Mouse (Mus musculus) hindbrain, embryonic 16.5 days (tissue): ENCODE measurements at regions not wholly inside any gene's neighbourhood (a gene's known extent, or its start where the extent isn't known, plus 50 kb on each side); places are given as distances from the start of the nearest gene placed in this dataset.

Source experiments
- ATAC-seq: fragments of 200-750 bp; cut with Nextera tagmentation; 2 replicates; pipeline ENCODE4 v1.8.0; 2017; ENCODE audit warnings: moderate TSS enrichment, moderate library complexity
- H3K27ac ChIP-seq: fragments of 300-500 bp; sonication (generic); 2 replicates; pipeline ENCODE4 v1.5.1; 2014; ENCODE audit warnings: low read depth, mild to moderate bottlenecking, control low read depth, low read length, moderate library complexity
- H3K27me3 ChIP-seq: fragments of 300-500 bp; sonication (generic); replicated peaks from 2 replicates; pipeline ENCODE4 v1.6.1; 2014; ENCODE audit warnings: low read length; ENCODE audit not compliant: control insufficient read depth, insufficient read depth
- H3K36me3 ChIP-seq: fragments of 300-500 bp; sonication (generic); 2 replicates; pipeline ENCODE4 v1.6.1; 2014; ENCODE audit warnings: mild to moderate bottlenecking, low read length, moderate library complexity, mixed read lengths; ENCODE audit not compliant: control insufficient read depth, insufficient read depth
- H3K4me1 ChIP-seq: fragments of 300-500 bp; sonication (generic); 2 replicates; pipeline ENCODE4 v1.6.1; 2014; ENCODE audit warnings: low read depth, low read length; ENCODE audit not compliant: control insufficient read depth, insufficient read depth
- H3K4me2 ChIP-seq: fragments of 300-500 bp; sonication (generic); 2 replicates; pipeline ENCODE4 v1.6.1; 2014; ENCODE audit warnings: mild to moderate bottlenecking, low read length, control low read depth, moderate library complexity
- H3K4me3 ChIP-seq: fragments of 300-500 bp; sonication (generic); 2 replicates; pipeline ENCODE4 v1.5.1; 2014; ENCODE audit warnings: mild to moderate bottlenecking, low read length, control low read depth, moderate library complexity
- H3K9ac ChIP-seq: fragments of 300-500 bp; sonication (generic); 2 replicates; pipeline ENCODE4 v1.6.1; 2014; ENCODE audit warnings: low read depth, mild to moderate bottlenecking, control low read depth, low read length, moderate library complexity
- H3K9me3 ChIP-seq: fragments of 300-500 bp; sonication (generic); 2 replicates; pipeline ENCODE4 v1.6.1; 2014; ENCODE audit warnings: mild to moderate bottlenecking, low read length, moderate library complexity; ENCODE audit not compliant: control insufficient read depth
- WGBS: fragments of 180-500 bp; shearing (Covaris S2); extraction: QIAGEN DNeasy Blood & Tissue Kit; methylation state at CpG from one replicate; pipeline ENCODE4 v1.1.7; 2014; 5-methylcytosine and 5-hydroxymethylcytosine counted together

DNA sequence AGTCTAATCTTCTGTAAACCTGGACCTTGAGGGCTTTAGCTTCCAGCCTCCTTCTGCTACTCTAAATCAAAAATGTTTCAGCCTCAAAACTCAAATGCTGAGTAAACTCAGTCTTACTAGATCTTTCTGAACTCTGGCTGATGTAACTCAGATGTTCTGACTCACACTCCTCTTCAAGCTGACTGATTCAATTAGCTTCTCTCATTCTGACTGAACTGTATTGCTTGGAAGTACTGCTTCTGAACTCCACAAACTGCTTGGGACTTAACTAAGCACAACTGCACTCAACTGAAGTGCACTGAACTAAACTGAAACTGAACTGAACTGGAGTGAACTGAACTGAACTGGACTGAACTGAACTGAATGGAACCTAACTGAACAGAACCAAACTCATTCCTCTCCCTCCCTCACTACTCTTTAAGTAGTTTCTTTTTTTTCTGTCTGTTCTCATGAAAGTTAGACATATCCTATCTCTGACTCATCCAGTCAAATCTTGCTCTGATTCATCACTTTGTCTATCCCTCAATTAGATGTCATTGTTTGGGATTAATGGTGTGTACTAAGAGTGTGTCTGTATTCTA, 589.7 kb downstream of the Plod2 start:
- no peaks in the 10 kb centered on the region for H3K27me3 ChIP-seq
- H3K9ac ChIP-seq = no peak overlapping the region
- no peak for ATAC-seq
- H3K27ac ChIP-seq = no peak overlapping the region
- no peaks in the 10 kb centered on the region for H3K9me3 ChIP-seq
- H3K4me1 ChIP-seq = no peaks in the 10 kb centered on the region
- no peak overlapping the region for H3K4me2 ChIP-seq
- H3K36me3 ChIP-seq = no peaks in the 10 kb centered on the region
- H3K4me3 ChIP-seq = no peak overlapping the region

DNA sequence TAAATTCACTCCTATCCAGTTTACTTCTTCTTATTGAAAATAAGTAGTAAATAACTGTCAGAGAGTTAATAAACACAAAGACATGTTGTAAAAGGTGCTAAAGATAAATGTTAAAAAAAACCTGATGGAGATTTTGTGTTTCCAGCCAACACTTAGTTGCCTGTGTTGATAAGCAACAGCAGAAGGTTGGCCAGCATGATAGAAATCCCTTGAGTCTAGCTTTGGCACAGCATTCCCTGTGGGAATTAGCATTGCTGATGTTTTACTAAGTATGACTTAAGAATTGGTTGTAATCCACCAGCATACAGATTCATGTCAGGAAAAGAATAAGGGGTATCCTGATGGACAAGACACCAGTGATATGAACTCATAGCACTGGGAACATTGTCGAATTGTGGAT, 594.3 kb downstream of the Plod2 start:
- ATAC-seq = no peak
- no peaks in the 10 kb centered on the region for H3K27me3 ChIP-seq
- no peak overlapping the region for H3K9ac ChIP-seq
- H3K4me1 ChIP-seq = no peaks in the 10 kb centered on the region
- no peak overlapping the region for H3K27ac ChIP-seq
- H3K9me3 ChIP-seq = no peaks in the 10 kb centered on the region
- H3K36me3 ChIP-seq = no peaks in the 10 kb centered on the region
- no peak overlapping the region for H3K4me2 ChIP-seq
- 94% methylated on average over 1 of the region's 1 CpGs for WGBS
- no peak overlapping the region for H3K4me3 ChIP-seq

- ATAC-seq = no peak
- Histone ChIP-seq H3K4me1 (no peaks in the 10 kb centered on the region), H3K9ac (no peak overlapping the region), H3K4me2 (no peak overlapping the region), H3K27me3 (no peaks in the 10 kb centered on the region), H3K36me3 (no peaks in the 10 kb centered on the region), H3K9me3 (no peaks in the 10 kb centered on the region), H3K4me3 (no peak overlapping the region), H3K27ac (no peak overlapping the region)
These were observed 628.0 kb downstream of the Plod2 start for GRCm38 (mm10) chr9:93170071-93170470.

DNA sequence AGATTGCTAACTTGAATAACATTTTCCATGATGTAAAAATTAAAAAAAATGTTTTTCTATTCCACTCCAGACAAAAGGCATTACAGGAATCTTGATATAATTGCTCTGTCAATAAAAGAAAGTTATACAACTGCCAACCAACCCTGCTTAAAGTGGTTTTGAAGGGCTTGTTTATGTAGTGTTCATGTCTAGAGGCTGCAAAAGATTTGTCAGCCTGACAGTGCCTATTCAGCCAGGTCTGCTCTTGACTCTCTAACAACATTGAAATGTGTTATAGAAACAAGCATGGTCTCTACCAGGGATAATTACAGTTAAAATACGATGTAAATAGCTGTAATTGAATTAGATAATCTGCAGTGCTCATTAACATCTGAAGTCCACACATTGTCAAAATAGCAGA, 644.6 kb downstream of the Plod2 start:
- H3K4me3 ChIP-seq = no peak overlapping the region
- 67% methylated on average over 1 of the region's 1 CpGs for WGBS
- no peaks in the 10 kb centered on the region for H3K4me1 ChIP-seq
- ATAC-seq = no peak
- H3K9ac ChIP-seq = no peak overlapping the region
- H3K27me3 ChIP-seq = no peaks in the 10 kb centered on the region
- no peaks in the 10 kb centered on the region for H3K36me3 ChIP-seq
- H3K9me3 ChIP-seq = no peaks in the 10 kb centered on the region
- no peak overlapping the region for H3K4me2 ChIP-seq
- no peak overlapping the region for H3K27ac ChIP-seq

DNA sequence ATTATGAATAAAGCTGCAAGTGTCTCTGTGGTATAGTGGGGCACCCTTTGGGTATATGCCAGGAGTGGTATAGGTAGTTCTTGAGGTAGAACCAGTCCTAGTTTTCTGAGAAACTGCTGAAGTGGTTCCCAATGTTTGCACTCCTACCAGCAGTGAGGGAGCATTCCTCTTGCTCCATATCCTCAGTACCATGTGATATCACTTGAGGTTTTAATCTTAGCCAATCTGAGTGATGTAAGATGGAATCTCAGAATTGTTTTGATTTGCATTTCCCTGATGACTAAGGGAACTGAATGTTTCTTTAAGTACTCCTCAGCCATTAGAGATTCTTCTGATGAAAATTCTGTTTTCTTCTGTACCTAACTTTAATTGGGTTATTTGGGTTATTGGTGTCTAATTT, 690.5 kb downstream of the Plod2 start:
- Histone ChIP-seq H3K4me3 (no peak overlapping the region), H3K4me2 (no peak overlapping the region)

GRCm38 (mm10) chr9:93252146-93252545, 710.1 kb downstream of the Plod2 start:
- Histone ChIP-seq H3K36me3 (no peaks in the 10 kb centered on the region), H3K4me2 (no peak overlapping the region), H3K4me1 (no peaks in the 10 kb centered on the region), H3K9me3 (no peaks in the 10 kb centered on the region), H3K27me3 (no peaks in the 10 kb centered on the region), H3K4me3 (no peak overlapping the region), H3K27ac (no peak overlapping the region), H3K9ac (no peak overlapping the region)
- no peak for ATAC-seq
- 94% methylated on average over 3 of the region's 3 CpGs for WGBS

More for the DNA sequence above, 690.5 kb downstream of the Plod2 start:
- Histone ChIP-seq H3K27me3 (no peaks in the 10 kb centered on the region), H3K9ac (no peak overlapping the region), H3K27ac (no peak overlapping the region), H3K9me3 (no peaks in the 10 kb centered on the region), H3K36me3 (no peaks in the 10 kb centered on the region), H3K4me1 (no peaks in the 10 kb centered on the region)
- ATAC-seq = no peak

GRCm38 (mm10) chr9:93297332-93297731, 755.3 kb downstream of the Plod2 start:
- Histone ChIP-seq H3K36me3 (no peaks in the 10 kb centered on the region), H3K27me3 (no peaks in the 10 kb centered on the region), H3K9me3 (no peaks in the 10 kb centered on the region), H3K4me2 (no peak overlapping the region), H3K27ac (no peak overlapping the region), H3K4me3 (no peak overlapping the region), H3K9ac (no peak overlapping the region), H3K4me1 (no peaks in the 10 kb centered on the region)
- no peak for ATAC-seq
- WGBS = 74% methylated on average over 2 of the region's 2 CpGs

DNA sequence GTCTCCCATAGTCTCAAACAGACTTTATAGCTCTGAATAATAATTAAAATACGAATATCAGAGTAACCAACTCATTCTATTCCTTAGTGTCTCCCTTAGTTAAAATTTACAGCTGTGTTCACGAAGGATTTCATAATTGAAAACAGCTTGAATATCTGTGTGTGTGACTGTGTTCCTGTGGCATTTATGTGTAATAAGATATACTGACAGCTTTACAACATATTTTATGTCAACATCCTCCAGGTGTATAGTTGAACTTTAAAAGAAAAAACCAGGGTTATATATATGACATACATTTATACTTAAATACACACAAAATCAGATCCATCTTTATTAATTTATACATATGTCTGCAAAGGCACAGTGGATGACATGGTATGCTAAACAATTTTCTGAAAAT, 764.7 kb downstream of the Plod2 start:
- Histone ChIP-seq H3K4me3 (no peak overlapping the region), H3K4me1 (no peaks in the 10 kb centered on the region), H3K27me3 (no peaks in the 10 kb centered on the region), H3K9ac (no peak overlapping the region), H3K36me3 (no peaks in the 10 kb centered on the region), H3K27ac (no peak overlapping the region), H3K9me3 (no peaks in the 10 kb centered on the region), H3K4me2 (no peak overlapping the region)
- 50% methylated on average over 2 of the region's 2 CpGs for WGBS
- ATAC-seq = no peak

DNA sequence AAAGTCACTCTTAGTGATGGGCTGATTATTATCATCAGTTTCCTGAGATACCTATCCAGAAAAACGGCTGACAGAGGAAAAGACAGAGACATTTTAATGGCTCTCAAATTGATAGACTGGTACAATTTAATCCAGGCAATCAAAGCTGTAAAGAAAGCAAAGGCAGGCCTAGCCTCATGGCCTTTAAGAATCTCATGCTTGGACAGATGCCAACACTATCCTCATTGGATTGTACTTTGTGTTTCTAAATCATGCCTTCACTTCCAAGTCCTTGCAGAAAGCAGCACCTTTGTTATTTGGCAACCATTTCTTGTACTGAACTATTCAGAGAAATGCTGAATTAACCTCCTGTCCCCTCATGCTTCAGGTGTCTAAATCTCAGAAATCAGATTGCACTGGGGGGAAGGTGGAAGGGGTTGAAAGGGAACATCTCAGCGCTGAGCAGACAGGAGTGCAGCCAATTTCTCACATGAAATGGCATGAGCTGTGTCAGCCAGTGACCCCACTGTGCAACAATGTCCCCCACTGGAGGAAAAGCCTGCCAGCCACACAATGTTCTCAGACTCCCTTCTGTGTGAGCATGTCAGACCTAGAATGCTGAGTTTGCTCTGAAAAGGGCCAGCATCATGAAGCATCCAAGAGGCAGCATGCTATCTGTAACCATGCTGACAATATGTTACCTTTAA, 787.1 kb downstream of the Plod2 start:
- H3K4me1 ChIP-seq = peaks cover 4% of the 10 kb centered on the region; the same call in 1 of the 2 replicates
- WGBS = 32% methylated on average over 2 of the region's 2 CpGs
- H3K27ac ChIP-seq = no peak overlapping the region
- H3K4me2 ChIP-seq = no peak overlapping the region
- no peak overlapping the region for H3K9ac ChIP-seq
- H3K4me3 ChIP-seq = no peak overlapping the region
- peak; percentile 71 for ATAC-seq
- no peaks in the 10 kb centered on the region for H3K36me3 ChIP-seq
- no peaks in the 10 kb centered on the region for H3K9me3 ChIP-seq
- no peaks in the 10 kb centered on the region for H3K27me3 ChIP-seq
